Mouse (Mus musculus) left cerebral cortex, postnatal 10 days (tissue): ENCODE data around the gene Sp140. TPM values are rescaled to one million over a fixed set of nuclear protein-coding genes. Genes with fewer than 3 reads are reported as not detected.
"Not testable (repeated sequence)": the region's sequence is repeated elsewhere in the genome, so short reads cannot be mapped to it uniquely, and the experiment has no call there.

Experiments used
- DNase-seq, 2 experiments: peaks; one replicate each; pipeline ENCODE4 v3.0.0; 2021 to 2022; ENCODE audit warnings: low spot score in 2 of 2, mixed read lengths in 1 of 2; ENCODE audit errors: extremely low spot score in 1 of 2
- intact Hi-C: fragments of 180-260 bp; cut with DNase I; formaldehyde crosslinking; loops from one replicate; pipeline ENCODE4 v1.15.1; 2025
- total RNA-seq, 2 experiments: library from RNA; stranded (reverse); gene quantifications; 2 replicates each; pipeline ENCODE4 v1.2.3; 2021

Gene Sp140
- total RNA-seq, 2 experiments from 2014 or later, result 0.79 to 1.1 TPM

DNA sequence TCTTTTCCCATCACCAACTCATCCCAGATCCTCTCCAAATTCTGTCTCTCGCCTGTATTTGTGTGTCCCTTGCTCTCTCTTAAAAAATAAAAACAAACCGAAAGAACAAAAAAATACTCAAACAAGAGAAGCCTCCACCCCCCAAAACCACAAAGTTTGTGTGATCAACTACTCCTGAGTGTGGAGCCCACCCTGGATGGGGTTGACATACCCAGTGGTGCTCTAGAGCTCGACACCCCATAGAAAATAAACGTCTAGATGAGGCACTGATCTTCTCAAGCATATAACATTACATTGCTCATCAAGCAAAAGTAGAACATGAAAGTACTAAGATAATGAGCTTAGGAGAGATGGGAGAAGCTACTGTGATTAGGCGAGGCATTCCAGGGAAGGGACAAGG, 17.0 kb downstream of the Sp140 start:
- intact Hi-C loops, DNase-seq: not testable (repeated sequence)

DNA sequence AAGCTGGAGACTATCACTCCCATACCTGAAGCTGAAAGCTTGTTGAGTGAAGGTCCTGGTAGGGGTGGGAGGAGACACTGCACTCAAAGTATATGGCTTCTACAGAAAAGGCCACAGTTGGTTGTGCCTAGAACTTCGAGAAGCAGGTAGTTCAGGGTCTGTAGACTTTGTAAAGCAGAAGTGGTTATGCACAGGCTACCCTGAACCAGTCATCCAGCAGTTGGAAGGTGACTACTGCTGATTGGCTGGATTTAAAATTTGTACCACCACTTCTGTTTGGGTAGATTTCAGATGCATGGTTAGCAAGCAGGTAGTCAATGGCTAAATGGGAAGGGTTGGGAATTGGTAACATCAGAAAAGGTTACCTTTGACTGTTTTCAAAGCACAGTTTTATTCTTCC, 18.5 kb downstream of the Sp140 start:
- intact Hi-C loops, DNase-seq: not testable (repeated sequence)

DNA sequence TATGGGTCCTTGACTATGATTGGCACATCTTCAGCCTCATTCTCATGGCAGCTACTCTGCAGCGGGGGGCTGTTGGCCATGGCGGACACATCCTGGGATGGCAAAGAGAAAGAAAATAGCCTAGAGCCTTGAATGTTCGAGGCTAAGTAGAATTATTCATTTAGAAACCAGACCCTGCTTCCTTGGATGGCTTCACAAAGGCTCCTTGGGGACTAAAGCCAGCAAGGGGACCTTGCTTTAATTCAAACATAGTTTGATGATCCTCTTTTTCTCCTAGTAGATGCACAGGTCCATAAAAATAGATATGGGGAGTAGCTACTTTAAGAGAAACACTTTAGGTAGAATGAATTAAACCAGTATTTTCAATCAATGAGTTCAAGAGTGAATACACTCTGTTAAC, 36.8 kb downstream of the Sp140 start:
- DNase-seq, intact Hi-C loops: not testable (repeated sequence)

DNA sequence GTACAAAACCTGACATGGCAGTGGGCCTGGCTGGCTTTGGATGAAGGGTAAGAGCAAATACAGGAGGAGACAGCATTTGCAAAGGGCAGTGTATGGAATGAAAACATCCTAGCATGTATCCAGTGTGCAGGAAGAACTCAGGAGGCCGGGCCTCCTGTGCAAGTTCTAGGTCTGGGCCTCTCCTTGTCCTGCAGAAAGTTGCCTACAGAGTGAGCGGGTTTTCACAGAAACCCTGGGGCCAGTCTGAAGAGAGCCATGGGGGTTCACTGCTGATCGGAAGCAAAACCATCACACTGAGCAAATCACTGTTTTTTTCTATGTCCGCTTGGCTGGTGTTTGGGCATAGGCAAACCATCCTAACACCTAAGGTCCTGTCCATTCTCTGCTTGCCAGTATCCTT, 38.0 kb downstream of the Sp140 start:
- intact Hi-C loops, result not testable (repeated sequence)
- DNase-seq, result peak in 1 of 2 experiments; percentile 37

DNA sequence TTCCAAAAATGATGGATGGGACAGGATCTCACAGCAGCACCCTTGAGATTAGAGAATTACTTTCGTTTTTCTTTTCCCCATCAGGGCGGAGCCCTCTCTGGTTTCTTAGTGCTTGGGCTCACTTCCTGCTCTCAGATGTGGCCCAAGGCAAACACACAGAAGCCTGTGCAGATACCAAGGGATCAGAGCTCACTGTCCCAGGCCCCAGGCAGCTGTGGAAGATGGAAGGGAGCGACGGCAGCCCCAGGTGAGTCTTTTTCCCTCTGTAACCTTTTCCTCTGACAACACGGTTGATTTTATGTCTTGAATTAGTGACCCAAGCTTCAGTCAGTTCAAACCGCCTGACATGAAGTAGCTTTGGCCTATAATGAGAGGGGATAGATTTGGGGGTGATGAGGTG, 49.7 kb downstream of the Sp140 start, which contains the start of gene Sp100:
Gene Sp100, plus strand, starts transcription at position 108 of the 400 bp plus-strand sequence.
- intact Hi-C loops, DNase-seq: not testable (repeated sequence)

DNA sequence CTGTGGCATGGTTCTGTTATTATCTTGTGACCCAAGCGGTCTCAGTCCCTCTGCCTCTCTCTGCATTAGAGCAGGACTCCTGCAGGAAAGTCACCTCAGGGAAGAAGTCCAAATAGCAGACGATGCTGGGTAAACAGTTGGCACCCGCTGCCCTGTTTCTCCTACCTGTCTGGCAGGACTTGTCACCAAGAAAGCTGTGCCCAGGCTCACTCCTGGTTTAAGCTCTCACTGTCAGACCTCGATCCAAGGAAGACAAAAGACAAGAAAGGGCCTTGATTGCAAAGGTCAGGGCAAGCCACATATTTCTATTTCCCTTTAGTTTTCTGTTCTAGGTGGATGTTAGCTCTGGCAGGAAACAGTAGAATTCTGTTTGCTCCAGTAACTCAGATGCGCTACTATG, 50.3 kb downstream of the Sp140 start:
- intact Hi-C loops, DNase-seq: not testable (repeated sequence)

DNA sequence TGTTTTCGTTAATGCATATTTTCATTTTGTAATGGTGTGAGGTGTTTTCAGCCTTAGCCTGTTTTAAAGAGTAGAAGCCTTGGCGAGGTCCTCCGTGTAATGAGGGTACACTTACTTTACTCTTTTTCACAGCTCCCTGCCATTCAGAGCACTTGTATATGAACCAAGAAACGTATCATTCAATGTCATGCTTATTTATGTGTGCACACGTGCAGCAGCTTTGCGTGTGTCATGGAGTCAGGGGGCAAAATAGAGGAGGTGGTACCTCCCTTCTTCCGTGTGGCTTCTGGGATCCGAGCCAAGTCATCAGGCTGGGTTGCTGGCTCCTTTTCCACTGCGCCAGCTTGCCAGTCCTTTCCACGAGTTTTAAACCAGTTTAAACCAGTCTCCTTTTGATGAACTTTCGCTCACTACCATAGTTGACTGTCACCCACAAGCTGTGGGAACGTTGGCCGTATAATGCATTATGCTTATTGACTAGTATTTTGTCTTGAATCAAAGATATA, 51.6 kb downstream of the Sp140 start:
- DNase-seq, result peak; percentile 0 to 63
- intact Hi-C loops, result not testable (repeated sequence)

DNA sequence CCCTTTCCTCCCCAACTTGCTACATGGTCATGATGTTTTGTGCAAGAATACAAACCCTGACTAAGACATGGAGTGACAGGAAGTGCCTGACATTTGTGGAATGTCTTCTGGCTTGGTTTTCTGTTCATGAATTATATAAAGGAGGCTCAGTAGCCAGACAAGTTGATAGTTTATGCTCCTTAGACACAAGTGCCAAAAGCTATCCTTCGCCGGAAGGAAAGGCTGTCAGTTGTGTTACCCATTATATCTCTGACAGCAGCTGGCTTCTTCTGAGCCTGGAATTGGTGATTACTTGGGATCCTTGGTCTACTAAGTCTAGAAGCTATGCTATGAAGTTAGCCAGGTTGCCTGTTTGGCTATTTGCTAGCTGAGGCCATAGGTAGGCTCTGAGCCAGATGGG, 57.0 kb downstream of the Sp140 start:
- intact Hi-C loops, DNase-seq: not testable (repeated sequence)

DNA sequence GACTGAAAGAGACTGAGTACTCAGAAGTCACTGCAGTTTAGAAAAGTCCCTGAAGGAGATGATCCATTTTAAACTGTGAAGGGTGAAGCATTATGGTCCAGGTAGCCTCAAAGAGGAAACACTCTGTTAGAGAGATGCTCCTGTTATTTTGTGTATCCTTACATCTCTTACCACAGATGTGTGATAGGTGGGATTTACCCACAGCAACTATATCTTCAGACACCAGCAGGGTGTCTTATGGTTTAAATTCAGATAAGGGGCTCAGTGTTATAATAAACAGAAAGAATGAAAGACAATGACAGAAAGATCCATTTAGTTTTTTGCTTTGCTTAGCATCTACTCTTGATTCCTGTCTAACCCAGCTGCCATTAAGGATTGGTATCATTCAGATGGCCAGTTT, 64.1 kb downstream of the Sp140 start:
- intact Hi-C loops, result no loop called here

DNA sequence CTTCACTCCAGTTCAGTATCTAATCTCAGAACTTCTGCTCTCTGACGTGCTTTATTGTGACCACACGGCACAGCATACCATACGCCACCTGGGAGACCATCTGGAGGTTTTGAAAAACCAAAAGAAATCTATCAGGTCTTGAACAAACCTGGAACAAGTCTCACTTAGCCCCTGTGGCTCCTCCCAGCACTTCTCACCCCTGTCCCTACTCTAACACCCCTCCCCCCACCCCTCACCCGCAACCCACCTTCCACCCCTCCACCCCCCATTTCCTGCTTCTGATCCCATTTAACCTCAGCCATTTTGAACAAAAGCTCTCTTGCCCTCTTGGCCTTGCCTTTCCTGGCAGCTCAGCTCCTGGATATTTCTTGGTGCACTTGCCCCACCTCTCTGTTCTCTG, 80.0 kb downstream of the Sp140 start:
- intact Hi-C loops, result no loop called here
- DNase-seq, result no peak

More for the DNA sequence above, 64.1 kb downstream of the Sp140 start:
- DNase-seq, result no peak

DNA sequence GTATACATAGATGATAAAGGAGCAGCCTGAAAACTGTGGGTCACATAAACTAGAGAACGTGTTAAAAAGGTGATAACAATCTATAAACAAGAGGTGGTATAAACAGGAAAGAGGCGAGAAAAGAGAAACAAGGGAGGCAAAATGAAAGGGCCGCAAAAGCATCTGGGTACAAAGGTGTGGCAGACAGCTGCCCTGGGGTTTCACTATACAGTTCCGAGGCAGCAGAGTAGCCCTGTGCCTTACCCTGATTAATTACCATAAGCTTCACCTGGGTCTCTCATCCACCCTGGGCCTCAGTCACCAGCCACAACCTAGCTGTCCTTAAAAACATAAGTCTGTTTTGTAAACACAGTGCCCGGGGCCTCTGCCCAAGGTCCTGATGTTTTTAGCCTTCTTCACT, 86.5 kb downstream of the Sp140 start:
- intact Hi-C loops, result no loop called here
- DNase-seq, result no peak

DNA sequence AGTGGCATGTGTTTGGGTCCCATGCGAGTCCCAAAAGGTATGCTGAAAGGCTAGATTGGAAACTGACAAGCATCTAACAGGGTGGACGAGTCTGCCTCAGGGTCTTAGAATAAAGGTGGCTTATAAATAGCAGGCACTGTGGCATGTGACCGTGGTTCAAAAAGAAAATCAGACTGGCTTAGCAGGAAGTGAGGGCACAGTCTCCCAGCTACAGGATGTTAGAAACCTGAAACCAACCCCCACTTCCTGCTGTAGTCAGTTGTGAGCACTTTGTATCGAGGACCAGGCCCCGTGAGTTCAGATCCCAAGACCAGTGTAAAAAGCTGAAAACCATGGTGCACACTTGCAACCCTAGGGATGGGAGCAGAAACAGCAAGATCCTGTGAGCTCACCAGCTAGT, 87.2 kb downstream of the Sp140 start:
- intact Hi-C loops, result no loop called here
- DNase-seq, result no peak

DNA sequence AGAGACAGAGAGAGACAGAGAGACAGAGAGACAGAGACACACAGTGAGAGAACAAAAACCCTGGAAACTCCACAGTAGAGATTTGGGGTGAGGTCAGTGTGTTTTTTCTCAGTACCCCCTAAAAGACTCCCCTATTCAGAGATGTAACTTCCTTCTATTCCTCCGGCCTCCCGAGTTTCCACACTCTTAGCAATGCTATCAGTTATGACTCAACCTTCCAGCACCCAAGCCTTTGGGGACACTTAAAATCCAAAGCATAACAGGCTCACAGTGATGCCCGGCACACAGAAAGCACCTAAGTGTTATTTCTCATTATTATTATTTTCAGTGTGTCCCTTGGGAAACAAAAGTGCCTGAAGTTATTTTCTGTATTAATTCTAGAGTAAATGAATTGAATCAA, 90.4 kb downstream of the Sp140 start:
- no peak for DNase-seq
- intact Hi-C loops, result no loop called here

DNA sequence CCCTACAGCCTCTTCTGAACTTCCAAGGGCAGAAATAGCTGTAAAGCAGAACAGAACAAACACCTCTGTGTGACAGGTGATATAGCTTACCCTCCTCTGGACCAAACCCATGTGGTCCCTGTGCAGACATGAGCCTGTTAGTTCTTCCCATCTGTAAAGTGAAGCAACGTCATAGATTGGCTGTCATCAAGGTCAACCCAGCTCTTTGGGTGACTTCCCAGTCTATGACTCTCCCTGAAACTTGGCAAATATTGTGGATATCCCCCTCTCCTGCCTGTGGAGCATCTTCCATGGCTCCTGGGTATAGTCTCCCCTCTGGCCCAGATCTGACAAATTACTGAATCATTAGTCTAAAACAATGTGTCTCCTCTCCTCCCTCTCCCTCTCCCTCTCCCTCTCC, 92.1 kb downstream of the Sp140 start:
- DNase-seq, result no peak
- intact Hi-C loops, result no loop called here

DNA sequence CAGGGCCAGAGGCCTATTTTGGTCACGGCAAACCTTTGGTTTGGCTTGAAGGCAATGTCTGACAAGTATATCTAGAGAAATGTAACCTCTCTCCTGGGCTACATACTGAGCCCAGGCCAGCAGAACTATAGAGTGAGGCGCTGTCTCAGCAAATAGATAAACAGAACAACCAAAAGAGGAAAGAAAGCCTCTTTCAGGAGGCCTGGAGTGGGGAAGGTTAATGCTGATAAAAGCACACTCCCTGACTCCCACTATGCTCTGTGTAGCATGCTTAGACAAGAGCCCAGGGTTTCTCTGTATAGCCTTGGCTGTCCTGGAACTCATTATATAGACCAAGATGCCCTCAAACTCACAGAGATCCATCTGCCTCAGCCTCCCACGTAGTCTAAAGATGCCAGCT, 93.1 kb downstream of the Sp140 start:
- intact Hi-C loops, result no loop called here
- no peak for DNase-seq

Other genes with a start within 250 kb of the Sp140 start
- not detected for gene G530012D18Rik, start 24.7 kb upstream of the Sp140 start, total RNA-seq
- under 1 TPM; 0.51 to 0.95 TPM for gene Sp110, start 1.6 kb upstream of the Sp140 start, total RNA-seq
- gene Sp100, start 49.6 kb downstream of the Sp140 start, total RNA-seq, result under 1 TPM in 1 of 2 experiments, not detected in 1; 0.61 TPM
- gene A630001G21Rik, start 178.3 kb downstream of the Sp140 start, total RNA-seq, result under 1 TPM; 0.49 to 0.91 TPM
- gene Cab39, start 193.1 kb downstream of the Sp140 start, total RNA-seq, result 100 to 1,000 TPM; 134 to 148 TPM